ENCODE assay signal across 18 mouse cellular contexts in genomic region chrX:69579903-69580459, GRCm38 (mm10).
"Had no signal": no experiment of that assay in that cellular context is flagged by ENCODE, and none has a peak within 500 bp of the region (broad histone marks: within the 10 kb centered on the region; RNA-seq: fewer than 3 reads in every experiment).

No protein-coding gene starts in this region.

- H3K4me3 ChIP-seq: limb, embryonic 12.5 days; limb, embryonic 15.5 days; megakaryocyte, embryonic 14.5 days; stomach, embryonic 15.5 days had no signal

- H3K36me3 ChIP-seq: limb, embryonic 12.5 days; limb, embryonic 15.5 days; stomach, embryonic 15.5 days had no signal

- H3K27ac ChIP-seq: limb, embryonic 12.5 days; limb, embryonic 15.5 days; liver, embryonic 14.5 days; stomach, embryonic 15.5 days had no signal

- H3K9ac ChIP-seq: limb, embryonic 12.5 days; limb, embryonic 15.5 days; liver, embryonic 14.5 days; liver, postnatal 0 days; lung, embryonic 14.5 days; stomach, embryonic 15.5 days had no signal

- DNase-seq: kidney, adult 9 months; kidney, postnatal 14 days; kidney, postnatal 4 days; left cerebral cortex, postnatal 4 days; liver, postnatal 0 days; lung, embryonic 14.5 days; right cerebral cortex, postnatal 25 days; spleen, adult 18-20 months; thymus, postnatal 25 days had no signal

- H3K27me3 ChIP-seq: limb, embryonic 12.5 days; limb, embryonic 15.5 days; megakaryocyte, embryonic 14.5 days; stomach, embryonic 15.5 days had no signal

- H3K4me2 ChIP-seq: limb, embryonic 12.5 days; limb, embryonic 15.5 days; liver, embryonic 11.5 days; lung, embryonic 14.5 days; midbrain, embryonic 11.5 days; stomach, embryonic 15.5 days had no signal

- H3K4me1 ChIP-seq: limb, embryonic 12.5 days; limb, embryonic 15.5 days; megakaryocyte, embryonic 14.5 days; stomach, embryonic 15.5 days had no signal

- H3K9me3 ChIP-seq: limb, embryonic 12.5 days; limb, embryonic 15.5 days; megakaryocyte, embryonic 14.5 days; stomach, embryonic 15.5 days had no signal

- ATAC-seq: liver, postnatal 0 days; lung, postnatal 0 days; midbrain, embryonic 16.5 days had no signal
